Mouse (Mus musculus) gonadal fat pad, adult 2 months (tissue): ENCODE results near the gene Zfp52. TPM values are rescaled to one million over a fixed set of nuclear protein-coding genes. Genes with fewer than 3 reads are reported as not detected.

Experiments used
- DNase-seq: peaks from one replicate; pipeline ENCODE4 v3.0.0-alpha.2; 2012; ENCODE audit warnings: low read depth
- polyA plus RNA-seq: library from polyadenylated mRNA; depleted of rRNA; stranded (reverse); fragments of >200 nt; gene quantifications from 2 replicates; pipeline ENCODE4 v1.2.3, GENCODE M21; 2012; rRNA removed

The Zfp52 gene
- polyA plus RNA-seq = 1.4 TPM in 2 replicates

- no peak for DNase-seq
Observed at GRCm38 (mm10) chr17:21535096-21536001, at the start of gene Zfp52. Gene Zfp52 (plus strand): TSS chr17:21535539.

- peak; percentile 64 for DNase-seq
Observed at GRCm38 (mm10) chr17:21488760-21489499, 46.4 kb upstream of the Zfp52 start, which contains the start of gene Zfp53. Gene Zfp53 (plus strand): TSS chr17:21488998.

- no peak for DNase-seq
Observed at GRCm38 (mm10) chr17:21489500-21490001, 45.8 kb upstream of the Zfp52 start.

GRCm38 (mm10) chr17:21501365-21501764, 34.0 kb upstream of the Zfp52 start:
- no peak for DNase-seq

- DNase-seq = no peak
Observed at GRCm38 (mm10) chr17:21504524-21504923, 30.8 kb upstream of the Zfp52 start.

- no peak for DNase-seq
Observed at GRCm38 (mm10) chr17:21506258-21506657, 29.1 kb upstream of the Zfp52 start.

GRCm38 (mm10) chr17:21509756-21510155, 25.6 kb upstream of the Zfp52 start:
- DNase-seq = no peak

- no peak for DNase-seq
Observed at GRCm38 (mm10) chr17:21515403-21516105, 19.8 kb upstream of the Zfp52 start.

GRCm38 (mm10) chr17:21516201-21517129, 18.9 kb upstream of the Zfp52 start:
- DNase-seq = no peak

- DNase-seq = no peak
Observed at GRCm38 (mm10) chr17:21517130-21517671, 18.1 kb upstream of the Zfp52 start.

- DNase-seq = no peak
Observed at GRCm38 (mm10) chr17:21526270-21526669, 9.1 kb upstream of the Zfp52 start.

GRCm38 (mm10) chr17:21530645-21531330, 4.6 kb upstream of the Zfp52 start:
- no peak for DNase-seq

GRCm38 (mm10) chr17:21531621-21532020, 3.7 kb upstream of the Zfp52 start:
- DNase-seq = no peak

- DNase-seq = no peak
Observed at GRCm38 (mm10) chr17:21532101-21532951, 3.0 kb upstream of the Zfp52 start.

- DNase-seq = no peak
Observed at GRCm38 (mm10) chr17:21533961-21534360, 1.4 kb upstream of the Zfp52 start.

- no peak for DNase-seq
Observed at GRCm38 (mm10) chr17:21534460-21535095, 761 bp upstream of the Zfp52 start.

GRCm38 (mm10) chr17:21536096-21536495, 757 bp downstream of the Zfp52 start:
- DNase-seq = no peak

- DNase-seq = no peak
Observed at GRCm38 (mm10) chr17:21536676-21537075, 1.3 kb downstream of the Zfp52 start.
